Mouse (Mus musculus): ENCODE measurements at regions not wholly inside any gene's neighbourhood (a gene's known extent, or its start where the extent isn't known, plus 50 kb on each side); places are given as distances from the start of the nearest gene placed in this dataset.

DNA sequence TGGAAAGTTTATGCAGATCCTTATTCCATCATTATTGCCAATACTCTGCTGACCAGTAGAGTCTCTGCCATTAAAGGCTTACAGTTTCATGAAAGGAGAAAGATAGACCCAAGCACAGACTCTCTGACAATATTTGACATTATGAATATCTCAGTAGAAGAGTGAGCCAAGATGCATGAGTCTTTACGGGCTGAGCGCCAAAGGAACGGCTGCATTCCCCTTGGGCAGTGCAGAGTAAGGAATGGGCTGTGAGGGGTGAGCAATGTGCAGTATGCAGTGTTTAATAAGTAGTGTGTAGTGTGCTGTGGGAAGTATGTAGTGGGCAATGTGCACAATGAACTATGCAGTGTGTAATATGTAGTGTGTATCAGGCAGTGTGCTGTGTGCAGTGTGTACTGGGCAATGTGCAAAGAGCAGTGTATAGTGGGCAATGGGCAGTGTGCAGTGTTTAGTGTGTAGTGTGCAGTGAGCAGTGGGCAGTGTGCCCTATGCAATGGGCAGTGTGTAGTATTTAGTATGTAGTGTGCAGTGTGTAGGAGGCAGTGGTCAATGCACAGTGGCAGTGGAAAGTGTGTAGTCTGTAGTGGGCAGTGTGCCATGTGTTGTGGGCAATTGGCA is 671.8 kb downstream of the 5730522E02Rik start:
- DNase-seq (ENCODE audit: low read depth, low spot score) = no peak

DNA sequence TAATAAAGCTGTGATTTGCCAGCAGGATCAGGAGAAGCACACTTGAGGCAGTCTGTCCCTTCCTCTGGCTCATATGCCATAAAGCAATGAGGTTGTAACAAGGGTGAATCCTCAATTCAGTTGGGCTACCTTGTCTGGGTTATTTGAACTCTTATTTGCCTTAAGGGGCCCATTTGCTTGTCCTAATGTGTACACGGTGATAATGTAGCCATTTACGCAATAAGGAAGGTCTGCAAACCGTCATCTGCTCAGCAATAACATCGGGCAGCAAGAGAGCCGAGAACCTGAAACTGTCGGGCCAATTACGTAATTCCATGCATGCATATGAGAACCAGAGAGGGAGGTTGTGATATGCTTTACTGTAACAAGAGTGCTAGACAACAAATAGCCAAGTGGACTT is 674.5 kb downstream of the 5730522E02Rik start:
- DNase-seq (ENCODE audit: low read depth, low spot score) = no peak

DNA sequence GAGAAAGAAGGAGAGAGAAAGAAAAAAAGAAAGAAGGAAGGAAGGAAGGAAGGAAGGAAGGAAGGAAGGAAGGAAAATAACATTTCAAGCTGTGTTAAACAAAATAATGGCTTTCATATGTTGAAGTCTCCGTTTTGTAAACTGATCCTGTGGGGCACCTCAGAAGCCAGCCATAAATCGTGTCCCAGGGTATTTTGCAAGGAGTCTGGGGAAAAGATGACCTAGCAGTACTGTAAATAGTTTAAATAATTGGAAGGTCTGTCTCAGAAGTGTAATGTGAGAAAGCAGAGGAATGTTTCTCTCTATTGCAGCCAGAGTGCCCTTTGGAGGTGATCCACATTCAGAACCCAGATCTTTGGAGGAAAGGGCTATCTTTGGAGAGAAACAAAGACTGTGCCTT is 677.5 kb downstream of the 5730522E02Rik start:
- no peak for DNase-seq (ENCODE audit: low read depth, low spot score)

DNA sequence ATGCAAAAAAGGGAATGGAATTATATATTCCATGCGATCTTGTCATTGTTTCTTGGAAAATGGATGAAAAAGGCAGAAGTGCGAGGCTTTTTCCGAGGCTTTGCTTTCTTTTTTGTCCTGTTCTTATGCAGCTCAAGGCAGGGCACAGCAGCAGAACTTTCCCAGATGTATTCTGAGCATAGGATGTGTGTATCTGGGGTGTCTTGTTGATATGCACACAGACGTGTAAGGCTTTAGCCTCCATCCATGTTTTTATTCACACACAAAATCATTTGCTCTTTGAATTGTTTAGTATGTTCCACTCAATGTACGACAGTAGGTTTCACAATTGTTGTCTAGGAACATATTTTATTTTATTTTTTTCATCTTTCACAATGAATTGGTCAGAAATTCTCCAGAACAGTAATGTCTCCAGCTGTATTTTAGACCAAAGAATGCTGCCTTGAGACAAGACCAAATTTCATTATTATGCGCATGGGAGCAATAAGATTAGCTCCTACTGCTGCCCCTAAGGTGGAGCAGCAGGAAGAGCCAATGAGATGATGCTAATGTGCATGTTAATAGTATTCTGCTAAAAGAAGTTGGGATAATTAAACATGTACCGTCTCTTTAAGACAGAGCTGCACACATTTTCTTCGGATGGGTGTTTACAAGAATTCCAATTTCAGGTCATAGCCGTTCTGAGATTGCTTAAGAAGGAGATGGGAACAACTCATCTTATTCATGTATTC is 678.7 kb downstream of the 5730522E02Rik start:
- DNase-seq (ENCODE audit: low read depth, low spot score) = no peak

DNA sequence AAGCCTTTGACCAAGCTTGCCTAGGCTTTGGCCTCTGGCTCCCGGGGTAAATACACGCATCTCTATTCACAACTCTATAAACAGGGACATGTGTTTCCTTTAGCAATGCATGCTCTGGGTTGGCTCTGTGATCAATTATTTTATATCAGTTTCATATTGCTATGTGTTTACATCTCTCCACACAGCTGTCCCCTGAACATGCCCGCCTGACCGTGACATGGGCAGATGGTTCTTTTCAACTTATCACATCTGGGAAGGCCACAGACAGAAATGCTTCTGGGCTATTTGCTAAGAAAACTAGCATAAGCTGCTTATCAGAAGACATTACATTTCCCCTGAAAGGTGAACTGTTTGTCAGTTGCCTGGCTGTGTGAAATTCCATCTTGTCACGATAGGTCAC is 682.5 kb downstream of the 5730522E02Rik start:
- DNase-seq (ENCODE audit: low read depth, low spot score) = no peak

DNA sequence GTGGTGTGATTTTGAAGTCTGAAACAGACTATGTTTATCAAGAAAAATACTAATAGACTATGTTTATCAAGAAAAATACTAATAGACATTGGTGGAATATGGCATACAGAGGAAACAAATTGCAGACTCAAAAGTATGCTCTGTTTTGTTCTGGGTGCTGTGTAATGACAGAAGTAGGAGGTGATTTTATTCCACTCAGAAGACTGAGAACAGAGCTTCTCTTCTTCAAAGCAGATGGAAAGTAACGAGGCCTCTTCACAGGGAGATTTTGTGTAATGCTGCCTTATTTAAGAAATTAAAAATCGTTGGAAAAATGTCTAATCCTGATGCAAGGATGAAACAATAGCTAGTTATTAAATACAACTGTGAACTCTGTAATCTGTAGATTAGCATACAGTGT is 691.7 kb downstream of the 5730522E02Rik start:
- no peak for DNase-seq (ENCODE audit: low read depth, low spot score)

DNA sequence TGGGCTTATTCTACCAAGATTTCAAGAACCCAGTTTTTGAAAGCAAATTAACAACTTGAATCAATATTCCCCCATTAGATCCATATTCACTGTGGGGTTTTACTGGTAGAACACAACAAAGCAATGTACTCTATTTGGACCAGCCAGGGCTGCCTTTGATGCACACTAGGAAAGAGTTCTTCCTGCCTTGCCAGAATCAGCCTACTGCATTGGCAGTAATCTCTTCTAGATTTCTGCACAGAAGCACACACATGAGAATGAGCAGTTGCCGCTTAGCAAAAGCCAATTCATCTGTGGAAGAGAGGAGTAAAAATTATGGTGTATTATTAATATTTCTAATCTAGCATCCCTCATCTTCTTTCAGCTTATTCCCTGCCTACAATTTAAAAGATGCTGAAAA is 692.4 kb downstream of the 5730522E02Rik start:
- no peak for DNase-seq (ENCODE audit: low read depth, low spot score)

DNA sequence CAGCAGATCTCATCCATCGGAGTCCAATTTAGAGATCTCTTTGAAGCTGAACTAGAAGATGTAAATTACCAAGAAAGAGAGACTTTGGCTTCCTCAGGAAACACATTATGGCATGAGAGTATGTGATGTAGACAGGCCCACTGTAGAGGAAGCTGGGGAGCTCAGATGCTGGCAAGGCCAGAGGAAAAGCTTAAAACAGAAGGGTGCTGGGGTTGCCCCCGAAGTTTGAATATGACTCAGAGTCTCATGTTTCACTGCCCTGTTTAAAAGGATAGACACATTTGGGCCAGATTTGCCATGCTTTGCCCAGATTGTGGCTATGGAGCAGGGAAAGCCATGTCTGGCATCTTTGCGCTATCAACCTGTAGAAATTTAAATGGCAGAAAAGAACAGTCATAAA is 705.1 kb downstream of the 5730522E02Rik start:
- no peak for DNase-seq (ENCODE audit: low read depth, low spot score)

DNA sequence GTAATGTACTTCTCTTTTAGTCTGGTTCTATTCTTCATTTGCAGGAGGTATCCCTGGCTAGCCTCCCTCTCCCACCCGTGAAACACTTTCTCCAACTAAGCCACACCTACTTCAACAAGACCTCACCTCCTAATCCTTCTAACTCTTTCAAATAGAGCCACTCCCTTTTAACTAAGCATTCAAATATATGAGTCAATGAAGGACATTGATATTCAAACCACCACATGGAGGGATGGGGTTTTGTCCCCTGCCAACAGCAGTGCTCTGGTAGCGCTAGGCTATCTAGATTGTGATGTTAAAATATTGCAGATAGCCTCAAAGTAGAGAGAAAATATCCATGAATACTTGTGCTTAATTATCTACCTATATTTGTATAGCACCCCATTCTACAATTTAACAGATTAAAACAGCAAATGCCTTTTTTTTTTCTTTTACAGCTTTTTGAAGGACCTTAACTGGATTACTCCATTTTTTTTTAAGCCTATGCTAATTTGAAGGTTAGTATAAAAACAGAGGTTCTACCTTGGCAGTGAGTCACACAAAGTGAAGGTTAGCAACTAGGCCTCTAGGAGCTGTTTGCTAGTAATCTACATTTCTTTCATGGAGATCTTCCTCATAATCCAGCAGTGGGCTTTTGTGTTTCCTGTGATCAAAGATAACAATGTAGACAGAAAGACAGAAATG is 736.7 kb downstream of the 5730522E02Rik start:
- no peak for DNase-seq (ENCODE audit: low read depth, low spot score)

DNA sequence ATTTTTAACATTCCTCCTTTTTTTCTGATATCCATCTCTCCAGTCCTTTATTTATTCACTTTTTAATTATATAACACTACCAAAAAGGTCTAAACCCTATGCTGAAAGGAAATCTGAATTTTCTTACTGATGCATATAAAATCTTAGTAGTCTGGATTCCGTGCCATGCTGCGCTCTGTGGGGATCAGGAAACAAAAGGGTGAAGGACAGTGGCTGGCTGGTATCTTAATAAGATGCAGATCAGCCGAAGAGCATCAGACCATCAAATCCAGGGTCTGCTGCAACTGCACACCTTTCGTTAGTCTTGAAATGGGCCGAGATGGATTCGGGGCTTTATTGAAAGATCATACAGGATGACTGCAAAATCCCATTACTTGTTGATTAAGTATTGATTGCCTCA is 740.7 kb downstream of the 5730522E02Rik start:
- no peak for DNase-seq (ENCODE audit: low read depth, low spot score)

DNA sequence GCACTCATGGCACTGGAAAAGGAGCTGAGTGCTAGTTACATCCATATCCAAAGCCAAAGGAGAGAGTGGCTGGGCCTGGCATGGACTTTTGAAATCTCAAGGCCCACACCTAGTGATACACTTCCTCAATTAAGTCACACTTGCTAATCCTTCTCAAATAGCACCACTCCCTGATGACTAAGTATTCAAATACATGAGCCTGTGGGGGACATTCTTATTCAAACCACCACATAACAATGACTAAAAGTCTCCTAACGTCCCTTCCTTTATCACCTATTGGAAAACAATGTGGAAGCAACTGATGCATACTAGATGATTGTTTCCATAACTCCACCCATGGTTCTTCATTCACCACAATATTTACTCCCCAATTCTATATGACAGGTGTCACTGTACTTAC is 773.4 kb downstream of the 5730522E02Rik start:
- no peak for DNase-seq (ENCODE audit: low read depth, low spot score)

DNA sequence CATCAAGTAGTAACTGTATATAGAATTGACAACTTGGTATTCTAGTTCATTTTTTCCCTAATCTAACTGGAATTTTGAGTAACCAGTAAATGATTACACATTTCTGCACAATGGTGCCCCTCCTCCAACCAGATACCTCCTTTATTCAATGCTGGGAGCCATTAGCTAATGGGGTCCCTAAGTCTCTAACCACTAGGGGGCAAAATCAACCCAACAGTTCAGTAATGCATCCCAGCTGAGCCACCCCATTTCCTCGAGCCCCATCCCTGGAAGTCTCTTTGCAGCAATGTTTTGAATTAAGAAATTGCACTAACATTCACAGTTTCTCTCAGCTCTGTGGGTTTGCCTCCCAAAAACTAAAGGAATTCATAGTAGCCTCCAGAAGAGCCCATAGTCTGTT is 774.9 kb downstream of the 5730522E02Rik start:
- DNase-seq (ENCODE audit: low read depth, low spot score) = no peak

DNA sequence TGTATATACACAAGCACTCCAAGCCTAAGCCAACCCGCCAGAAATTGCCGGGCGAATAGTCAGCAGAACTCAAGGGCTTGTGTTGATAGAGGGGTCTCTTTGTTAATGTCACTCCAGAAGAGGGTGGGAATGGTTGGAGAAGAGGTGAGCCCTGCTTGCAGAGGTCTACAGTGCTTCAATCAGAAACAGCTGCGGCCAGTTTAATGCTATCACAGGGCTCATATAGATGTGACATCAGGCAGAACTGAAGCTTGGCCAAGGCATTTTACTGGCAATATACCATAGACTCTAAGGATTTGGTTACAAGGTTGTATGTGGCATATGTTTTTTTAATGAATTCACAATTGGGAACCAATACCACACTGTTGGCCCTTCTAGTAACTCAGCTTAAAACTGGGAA is 787.4 kb downstream of the 5730522E02Rik start:
- DNase-seq (ENCODE audit: low read depth, low spot score) = no peak

DNA sequence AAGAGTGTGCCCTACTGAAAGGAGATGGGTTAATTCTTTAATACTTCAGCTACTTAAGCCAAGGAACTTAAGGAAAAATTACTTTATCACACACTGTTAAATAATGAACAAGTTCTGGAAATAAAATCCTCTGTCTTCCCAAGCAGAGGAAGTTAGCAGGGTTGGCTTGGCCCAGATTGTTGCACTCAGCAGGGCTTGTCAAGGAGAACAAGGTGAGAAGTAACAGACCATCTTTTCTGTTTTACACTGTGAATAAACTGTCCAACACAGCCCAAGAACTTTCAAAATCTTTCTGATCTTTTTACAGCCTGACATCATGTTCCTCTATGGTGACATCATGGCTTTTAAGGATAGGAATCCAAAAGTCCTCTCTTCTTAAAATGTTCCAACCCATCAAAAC is 789.1 kb downstream of the 5730522E02Rik start:
- no peak for DNase-seq (ENCODE audit: low read depth, low spot score)

DNA sequence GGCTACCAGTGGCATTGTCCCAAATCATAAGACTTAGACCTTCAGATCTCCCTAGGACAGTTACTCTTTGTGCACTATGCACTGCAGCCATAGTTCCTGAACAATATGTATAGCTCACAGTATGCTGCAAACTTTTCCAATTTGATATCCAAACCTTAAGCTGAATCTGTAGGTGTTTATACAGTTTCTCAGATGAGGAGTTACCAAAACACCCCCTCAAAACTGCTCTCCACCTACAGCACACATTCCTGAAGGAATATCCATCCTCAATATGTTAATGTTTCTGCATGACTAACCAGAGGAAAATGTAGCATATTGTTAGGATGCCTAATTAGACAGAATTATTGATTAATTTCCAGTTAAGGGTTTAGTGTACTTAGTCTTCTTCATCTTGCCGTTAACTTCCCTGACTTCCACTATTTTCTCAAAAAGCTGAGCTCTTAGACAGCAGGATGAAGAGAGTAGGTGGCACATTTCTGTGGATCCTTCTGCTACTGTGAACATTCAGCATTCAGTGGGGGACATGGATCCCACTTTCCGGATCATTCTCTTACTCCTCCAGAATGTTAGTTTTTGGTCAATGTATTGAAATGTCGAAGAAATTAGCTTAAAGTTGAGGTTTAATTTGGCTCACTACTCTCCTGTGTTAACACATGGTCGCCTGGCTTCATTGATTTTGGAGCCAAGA is 800.0 kb downstream of the 5730522E02Rik start:
- DNase-seq (ENCODE audit: low read depth, low spot score) = no peak

DNA sequence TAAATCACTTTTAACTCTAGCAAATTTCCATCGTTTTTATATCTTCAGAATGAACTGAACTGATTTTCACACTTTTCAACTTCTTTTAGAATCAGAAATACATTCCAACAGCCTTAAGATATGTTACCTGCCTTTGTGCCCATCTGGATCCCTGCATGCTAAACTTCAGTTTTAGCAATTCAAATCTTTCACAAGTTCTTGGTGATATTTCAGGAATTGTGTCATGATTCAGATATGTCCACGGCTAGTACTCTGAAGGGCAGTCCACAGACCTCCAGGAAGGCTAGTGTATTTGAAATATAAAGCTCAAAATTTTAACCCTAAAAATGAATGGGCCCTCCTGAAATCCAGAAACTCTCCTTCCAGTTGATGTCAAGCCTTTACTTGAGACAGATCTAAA is 818.9 kb downstream of the 5730522E02Rik start:
- DNase-seq (ENCODE audit: low read depth, low spot score) = no peak

DNA sequence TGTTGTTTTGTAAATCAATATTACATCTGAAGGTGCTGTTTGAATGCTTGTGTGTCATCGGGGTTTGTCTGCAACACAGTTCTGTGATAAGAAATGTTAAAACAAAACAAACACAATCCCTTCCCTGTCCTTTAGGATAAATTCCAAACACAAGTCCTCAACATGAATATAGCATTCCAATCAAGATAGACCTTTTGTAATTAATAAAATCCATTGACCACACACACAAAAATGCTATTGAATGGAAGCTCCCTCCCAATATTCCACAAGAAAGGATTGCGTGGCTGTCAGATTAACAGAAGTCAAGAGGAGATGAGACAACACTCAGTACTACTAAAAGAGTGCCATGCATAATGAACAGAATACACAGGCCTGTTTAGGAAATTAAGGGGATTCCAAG is 843.5 kb downstream of the 5730522E02Rik start:
- no peak for DNase-seq (ENCODE audit: low read depth, low spot score)

DNA sequence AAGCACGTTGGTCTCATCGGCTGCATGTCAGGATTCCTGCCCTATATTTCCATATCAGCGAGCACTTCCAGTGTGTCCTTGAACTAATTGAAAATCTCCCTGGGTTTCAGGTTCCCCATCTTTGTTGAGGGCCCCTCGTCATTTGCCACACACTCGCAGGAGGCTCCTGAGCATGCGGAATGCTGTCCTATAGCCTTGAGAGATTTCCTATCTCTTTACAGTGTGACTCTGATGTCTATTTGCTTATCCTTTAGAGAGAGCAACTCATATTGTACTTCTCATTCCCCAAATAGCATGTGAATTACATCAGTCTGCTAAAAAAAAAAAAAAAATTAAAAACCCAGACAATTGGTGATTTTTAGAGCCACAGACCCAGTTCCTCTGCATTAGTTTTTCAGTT is 845.1 kb downstream of the 5730522E02Rik start:
- no peak for DNase-seq (ENCODE audit: low read depth, low spot score)

DNA sequence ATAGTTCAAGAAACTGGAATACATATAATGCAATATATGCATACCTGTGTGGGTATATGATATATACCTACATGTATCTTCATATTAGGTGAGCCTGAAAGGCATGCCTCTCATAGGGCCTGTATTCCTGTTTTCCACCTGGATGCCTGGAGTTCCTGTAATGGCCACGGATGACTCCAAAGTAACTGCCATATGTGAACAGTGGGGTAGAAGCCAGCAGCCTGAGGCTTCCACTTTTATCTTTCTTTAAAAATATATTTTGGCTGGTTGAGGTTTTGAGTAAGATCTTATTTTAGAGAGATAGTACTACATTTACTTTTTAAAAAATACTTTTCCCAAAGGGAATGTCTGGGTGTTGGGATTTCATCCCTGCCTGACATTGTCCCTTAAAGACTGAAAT is 850.8 kb downstream of the 5730522E02Rik start:
- DNase-seq (ENCODE audit: low read depth, low spot score) = no peak

DNA sequence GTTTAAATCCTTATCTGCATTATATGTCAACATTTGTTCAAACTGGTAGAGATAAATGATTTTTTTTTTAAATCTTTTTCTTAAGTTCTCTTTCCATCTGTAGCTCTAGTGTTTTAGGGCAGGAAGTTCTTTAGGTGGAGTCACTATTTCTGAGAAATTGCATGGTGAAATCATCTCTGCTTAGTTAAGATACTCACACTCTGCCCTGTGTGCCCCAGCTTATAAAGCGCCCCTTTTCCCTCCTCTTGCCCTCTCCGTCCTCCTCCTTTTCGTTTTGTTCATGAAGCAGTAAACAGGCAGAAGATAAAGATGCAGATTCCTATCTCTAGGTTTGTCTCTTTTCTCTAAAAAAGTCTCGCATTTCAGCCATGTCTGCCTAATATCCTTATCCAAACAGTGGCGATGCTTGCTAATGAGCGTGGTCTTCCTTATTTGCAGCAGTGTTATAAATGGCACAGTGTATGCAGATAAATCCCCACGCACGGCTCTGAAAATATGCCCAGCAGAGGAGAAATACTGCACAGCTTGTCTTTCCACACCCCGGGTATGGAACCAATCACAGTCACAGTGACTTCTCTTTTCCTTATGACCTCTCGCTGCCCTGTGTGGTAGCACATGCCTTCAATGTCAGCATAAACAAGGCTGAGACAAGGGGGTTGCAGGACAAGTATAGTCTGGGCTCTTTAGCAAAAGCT is 852.7 kb downstream of the 5730522E02Rik start:
- no peak for DNase-seq (ENCODE audit: low read depth, low spot score)

DNA sequence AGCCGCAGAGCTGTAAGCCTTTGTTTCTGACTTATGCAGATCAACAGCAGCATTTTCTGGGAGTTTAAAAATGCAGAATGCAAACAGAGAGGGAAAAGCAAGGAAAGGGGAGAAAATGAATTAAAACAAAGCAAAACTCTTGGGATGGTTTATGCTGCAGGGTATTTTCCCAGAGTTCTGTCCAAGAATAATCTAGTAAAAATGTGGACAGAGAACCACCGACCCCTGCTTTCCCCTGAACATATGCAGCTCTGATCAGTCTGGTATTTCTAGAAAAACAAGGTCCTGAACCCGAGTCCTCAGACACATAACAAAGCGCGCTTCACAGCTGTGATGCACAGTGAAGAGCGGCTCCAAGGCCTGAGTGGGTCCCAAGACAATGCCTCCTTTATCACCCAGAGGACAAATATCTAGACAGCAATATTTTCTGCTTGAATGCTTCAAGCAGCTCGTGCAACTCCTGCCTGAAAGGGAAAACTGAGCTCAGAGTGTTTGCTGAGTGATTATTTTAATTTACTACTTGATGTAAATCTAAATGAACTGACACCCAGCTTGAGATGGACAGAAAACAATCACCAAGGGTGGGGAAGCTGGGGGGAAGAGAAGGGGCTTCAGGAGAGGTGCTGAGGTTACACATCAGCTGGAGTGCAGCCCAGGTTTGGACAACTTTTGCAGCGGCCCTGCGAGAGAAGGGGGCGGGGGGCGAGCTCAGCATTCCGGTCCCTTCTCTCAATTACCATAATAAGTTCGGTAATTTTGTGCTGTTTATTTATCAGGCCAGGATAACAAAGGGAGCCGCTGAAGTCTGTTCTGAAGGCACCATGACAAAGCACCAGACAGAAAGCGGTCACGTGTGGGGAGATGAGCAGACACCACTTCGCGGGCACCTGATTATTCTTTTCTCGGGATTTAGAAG is 853.6 kb downstream of the 5730522E02Rik start:
- DNase-seq (ENCODE audit: low read depth, low spot score) = no peak

Measured in skeletal muscle tissue, adult 2 months (tissue).